ENCODE assay signal across 12 mouse cellular contexts in genomic region chr7:80130344-80131055, GRCm38 (mm10). TPM values are rescaled to one million over a fixed set of nuclear protein-coding genes. Genes with fewer than 3 reads are reported as not detected.
A peak's percentile ranks its signal among the peaks of the same experiment; 100 is the strongest.
DNase-seq lines count a peak whose midpoint lies in the region; ATAC-seq and TF ChIP-seq lines count a peak whose summit lies in the region.
"Had no signal": no experiment of that assay in that cellular context is flagged by ENCODE, and none has a peak within 500 bp of the region (broad histone marks: within the 10 kb centered on the region; RNA-seq: fewer than 3 reads in every experiment).

No protein-coding gene starts in this region.

- H3K4me2 ChIP-seq in heart, embryonic 13.5 days: peak overlapping the region; percentile 23
- no peak overlapping the region for H3K4me2 ChIP-seq in liver, embryonic 13.5 days
- H3K4me2 ChIP-seq: limb, embryonic 15.5 days had no signal

- in situ Hi-C loops in ES-E14 (cut with MboI; ENCODE audit: low sequenced_read_pairs in 2 of 2, unreplicated experiment in 2 of 2): no loop called here

- WGBS in heart, embryonic 13.5 days: 24% methylated on average over 12 of the region's 12 CpGs
- WGBS in liver, embryonic 13.5 days (ENCODE audit: insufficient replicate concordance): 54% methylated on average over 12 of the region's 12 CpGs

- DNase-seq in gastrocnemius, adult 2 months: peak; percentile 54
- no peak for DNase-seq in gastrocnemius, postnatal 10 days
- peak; percentile 93 for DNase-seq in ES-E14 (ENCODE audit: low read depth, low spot score)
- DNase-seq in liver, embryonic 13.5 days: no peak
- no peak for DNase-seq in embryo, embryonic 11 days
- no peak for DNase-seq in cerebellum, postnatal 36 days
- no peak for DNase-seq in retina, postnatal 1 day
- DNase-seq: cerebellum, adult 9-10 months; layer of hippocampus, adult 9-11 months had no signal

- H3K27me3 ChIP-seq in heart, embryonic 13.5 days (replicated peaks): no peaks in the 10 kb centered on the region
- no peaks in the 10 kb centered on the region for H3K27me3 ChIP-seq in liver, embryonic 13.5 days
- H3K27me3 ChIP-seq: limb, embryonic 15.5 days had no signal

- TF ChIP-seq CTCF in gastrocnemius, adult 2 months (IDR thresholded peaks at IDR 0.05): no peak

- peak overlapping the region; percentile 90 for H3K27ac ChIP-seq in gastrocnemius, adult 2 months
- peak overlapping the region; percentile 100 for H3K27ac ChIP-seq in ES-E14 (ENCODE audit: insufficient read depth, low read depth, low read length, poor library complexity, severe bottlenecking)
- peak overlapping the region; percentile 96 for H3K27ac ChIP-seq in heart, embryonic 13.5 days (replicated peaks)
- no peak overlapping the region for H3K27ac ChIP-seq in liver, embryonic 13.5 days
- H3K27ac ChIP-seq: limb, embryonic 15.5 days had no signal

- H3K4me3 ChIP-seq in gastrocnemius, adult 2 months: no peak overlapping the region; the same call in 1 of the 2 replicates
- H3K4me3 ChIP-seq in ES-E14 (ENCODE audit: insufficient read depth in 1 of 2, low read depth in 1 of 2, low read length in 2 of 2, poor library complexity in 1 of 2, severe bottlenecking in 1 of 2): peak overlapping the region; percentile 43 to 51
- H3K4me3 ChIP-seq in heart, embryonic 13.5 days: no peak overlapping the region
- no peak overlapping the region for H3K4me3 ChIP-seq in liver, embryonic 13.5 days (replicated peaks)
- H3K4me3 ChIP-seq: erythroblast, embryonic 14.5 days; limb, embryonic 15.5 days had no signal

- peaks cover 18 to 20% of the 10 kb centered on the region in 2 experiments for H3K4me1 ChIP-seq in ES-E14 (ENCODE audit: control insufficient read depth in 2 of 2, insufficient read depth in 2 of 2, low read length in 2 of 2, poor library complexity in 1 of 2)
- peaks cover 46% of the 10 kb centered on the region for H3K4me1 ChIP-seq in heart, embryonic 13.5 days
- peaks cover 35% of the 10 kb centered on the region for H3K4me1 ChIP-seq in liver, embryonic 13.5 days (replicated peaks)

- H3K9ac ChIP-seq in ES-E14 (ENCODE audit: insufficient read depth, low read depth, low read length, poor library complexity, severe bottlenecking): peak overlapping the region; percentile 81
- peak overlapping the region; percentile 48 for H3K9ac ChIP-seq in heart, embryonic 13.5 days
- H3K9ac ChIP-seq in liver, embryonic 13.5 days: no peak overlapping the region
- H3K9ac ChIP-seq: limb, embryonic 15.5 days had no signal

- intact Hi-C loops in gastrocnemius, adult 2 months (cut with DNase I): no loop called here

- H3K36me3 ChIP-seq in ES-E14 (ENCODE audit: control insufficient read depth, insufficient read depth, low read length, poor library complexity, severe bottlenecking): no peaks in the 10 kb centered on the region
- H3K36me3 ChIP-seq in heart, embryonic 13.5 days: no peaks in the 10 kb centered on the region
- no peaks in the 10 kb centered on the region for H3K36me3 ChIP-seq in liver, embryonic 13.5 days
- H3K36me3 ChIP-seq: limb, embryonic 15.5 days had no signal

- peak; percentile 60 for ATAC-seq in heart, embryonic 13.5 days (ENCODE audit: extremely low read depth, insufficient number of reproducible peaks, low FRiP score, low TSS enrichment)
- peak; percentile 28; the same call in 1 of the 2 replicates for ATAC-seq in liver, embryonic 13.5 days (ENCODE audit: low read depth)

- H3K9me3 ChIP-seq in ES-E14 (ENCODE audit: control insufficient read depth, insufficient read depth, low read depth, low read length): no peaks in the 10 kb centered on the region
- H3K9me3 ChIP-seq in heart, embryonic 13.5 days: no peaks in the 10 kb centered on the region
- no peaks in the 10 kb centered on the region for H3K9me3 ChIP-seq in liver, embryonic 13.5 days (replicated peaks)
- H3K9me3 ChIP-seq: limb, embryonic 15.5 days had no signal

TF ChIP-seq in ES-E14, 5 proteins besides CTCF, POLR2A, EP300 and RAD21:
- TF ChIP-seq MAFK (IDR thresholded peaks at IDR 0.05; ENCODE audit: insufficient read depth, low read depth, low read length): peak; percentile 14; the same call in 1 of the 2 replicates
- peak; percentile 79; the same call in 1 of the 2 replicates for TF ChIP-seq CHD2 (IDR thresholded peaks at IDR 0.05; ENCODE audit: low read depth, low read length)
- TF ChIP-seq ZNF384 (IDR thresholded peaks at IDR 0.05; ENCODE audit: low read depth, low read length): no peak
- TF ChIP-seq ZC3H11A (IDR thresholded peaks at IDR 0.05; ENCODE audit: borderline replicate concordance, low read depth, low read length): no peak

RNA-seq across cellular contexts. Expression of gene Idh2, which starts 15.3 kb away (rescaled TPM):
- total RNA-seq in gastrocnemius, adult 2 months (2021): 100 to 1,000 TPM; 236 to 647 TPM
- total RNA-seq in gastrocnemius, postnatal 10 days (2021): 100 to 1,000 TPM; 244 to 271 TPM
- total RNA-seq in ES-E14 (2012; rRNA removed): 108 and 146 TPM in 2 replicates
- polyA plus RNA-seq in heart, embryonic 13.5 days (2015; fragmentation: Nextera tagmentation; extraction: Ambion mirVana): 1,911 and 2,152 TPM in 2 replicates
- 137 and 146 TPM in 2 replicates for polyA plus RNA-seq in liver, embryonic 13.5 days (2015; fragmentation: Nextera tagmentation; extraction: Ambion mirVana)

RNA-seq across cellular contexts. Expression of gene Sema4b, which starts 56.1 kb away (rescaled TPM):
- 1 to 10 TPM; 1.8 to 2.1 TPM for total RNA-seq in gastrocnemius, adult 2 months (2021)
- 1 to 10 TPM; 2.9 to 4.2 TPM for total RNA-seq in gastrocnemius, postnatal 10 days (2021)
- 50.1 and 106 TPM in 2 replicates for total RNA-seq in ES-E14 (2012; rRNA removed)
- polyA plus RNA-seq in heart, embryonic 13.5 days (2015; fragmentation: Nextera tagmentation; extraction: Ambion mirVana): 9.9 and 11.3 TPM in 2 replicates
- 13.1 and 14.1 TPM in 2 replicates for polyA plus RNA-seq in liver, embryonic 13.5 days (2015; fragmentation: Nextera tagmentation; extraction: Ambion mirVana)

Comparison
In these comparisons a context has a peak if more than half of its experiments do, and no peak if none do; other contexts are left out.
1. DNase-seq: peak in gastrocnemius, adult 2 months (single experiment) and ES-E14 (single experiment); none in gastrocnemius, postnatal 10 days (single experiment), liver, embryonic 13.5 days (single experiment), embryo, embryonic 11 days (single experiment), cerebellum, postnatal 36 days (0 of 2) and retina, postnatal 1 day (single experiment).
2. H3K4me3 ChIP-seq: peak in ES-E14 (2 of 2); none in gastrocnemius, adult 2 months (single experiment), heart, embryonic 13.5 days (single experiment) and liver, embryonic 13.5 days (single experiment).